Mouse (Mus musculus) small intestine, adult 2 months (tissue): Measurements from ENCODE around the gene Cldn7.

Experiments used
- CTCF ChIP-seq: fragments of 200-500 bp; IDR thresholded peaks from 2 replicates; pipeline ENCODE4 v1.5.1; 2012; ENCODE audit warnings: low read depth, mild to moderate bottlenecking, control low read depth, inconsistent platforms, low read length, moderate library complexity, mixed read lengths; ENCODE audit not compliant: insufficient replicate concordance, insufficient read length; ENCODE audit errors: extremely low read depth
- POLR2A ChIP-seq: fragments of 200-500 bp; IDR thresholded peaks from 2 replicates; pipeline ENCODE4 v1.6.1; 2012; ENCODE audit warnings: low read depth, mild to moderate bottlenecking, control low read depth, inconsistent platforms, low read length, moderate library complexity

DNA sequence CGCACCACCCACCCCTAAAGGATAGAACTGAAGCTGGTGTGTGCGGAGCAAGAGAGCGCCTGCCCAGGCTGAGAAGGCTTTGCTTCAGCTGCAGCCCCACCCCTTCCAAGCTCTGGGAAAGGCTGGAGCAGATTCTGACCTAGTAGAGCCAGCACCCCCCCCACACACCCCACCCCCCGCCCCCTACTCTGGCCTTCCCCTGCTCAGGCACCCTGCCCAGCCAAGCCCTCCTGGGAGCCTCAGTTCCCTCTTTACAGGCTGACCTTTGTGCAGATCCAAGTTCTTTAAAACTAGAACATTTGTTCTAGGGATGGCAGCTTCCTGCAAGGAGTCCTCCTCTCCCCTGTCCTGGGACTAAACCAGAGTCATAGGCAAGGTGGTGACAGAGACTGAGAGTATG, 27.2 kb upstream of the Cldn7 start:
- TF ChIP-seq POLR2A (no peak), CTCF (no peak)
